Mouse (Mus musculus) megakaryocyte, embryonic 14.5 days (primary cell): ENCODE measurements around the gene Ciao2a.

ENCODE experiments used
- FLI1 ChIP-seq: IDR thresholded peaks from 2 replicates; pipeline ENCODE4 v1.6.1; 2012; ENCODE audit warnings: low read length, inconsistent platforms, mixed read lengths
- GATA1 ChIP-seq: IDR thresholded peaks from 3 replicates; pipeline ENCODE4 v1.6.1; 2012; ENCODE audit warnings: mixed read lengths, low read length, inconsistent platforms, borderline replicate concordance

DNA sequence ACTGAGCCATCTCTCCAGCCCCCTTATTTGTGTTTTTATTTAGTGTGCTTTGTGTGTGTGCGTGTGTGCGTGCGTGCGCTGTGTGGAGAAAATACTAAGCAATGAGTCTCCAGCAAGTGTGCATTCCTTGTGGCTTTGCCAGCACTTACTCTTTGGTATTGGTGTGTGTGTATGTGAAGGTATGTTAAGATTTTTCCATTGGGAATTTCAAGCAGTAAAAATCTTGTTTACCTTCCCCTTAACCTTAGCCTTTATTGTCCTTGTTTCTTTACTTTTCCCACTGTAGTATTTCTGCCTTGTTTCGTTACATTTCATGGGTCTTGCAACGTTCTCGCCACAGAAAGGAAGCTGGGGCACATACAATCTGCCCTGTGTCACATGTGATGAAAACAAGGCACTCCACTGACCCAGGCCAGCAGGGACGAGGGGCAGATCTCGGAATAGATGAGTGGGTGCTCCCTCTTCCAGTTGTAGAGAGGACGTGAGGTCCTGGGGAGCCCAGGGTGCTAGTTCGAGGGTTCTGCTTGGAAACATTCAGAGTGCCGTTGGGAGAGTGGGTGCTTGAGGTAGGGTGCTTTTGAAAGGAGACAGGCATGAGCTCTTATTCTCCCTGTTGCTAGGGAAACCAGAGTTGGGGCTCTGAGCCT, 45.0 kb downstream of the Ciao2a start:
- TF ChIP-seq GATA1 (no peak), FLI1 (no peak)
